Mouse (Mus musculus) ES-Bruce4 (cell line): Measurements from ENCODE around the gene Gm20538. TPM values are rescaled to one million over a fixed set of nuclear protein-coding genes. Genes with fewer than 3 reads are reported as not detected.

Experiments used
- H3K27ac ChIP-seq: 2 replicates; pipeline ENCODE4 v1.5.1; 2012; ENCODE audit warnings: low read length, inconsistent platforms; ENCODE audit not compliant: insufficient read depth
- H3K27me3 ChIP-seq: 2 replicates; pipeline ENCODE4 v1.6.1; 2012; ENCODE audit warnings: mild to moderate bottlenecking, low read length, inconsistent platforms; ENCODE audit not compliant: control insufficient read depth, poor library complexity, insufficient read depth, severe bottlenecking
- H3K36me3 ChIP-seq: 2 replicates; pipeline ENCODE4 v1.6.1; 2012; ENCODE audit warnings: inconsistent platforms, mild to moderate bottlenecking, low read length, moderate library complexity; ENCODE audit not compliant: control insufficient read depth, poor library complexity, insufficient read depth, severe bottlenecking
- H3K4me1 ChIP-seq: one replicate; pipeline ENCODE4 v1.8.1; 2011; ENCODE audit warnings: low read length; ENCODE audit not compliant: control insufficient read depth, insufficient read depth
- H3K4me3 ChIP-seq: 2 replicates; pipeline ENCODE4 v1.5.1; 2011; ENCODE audit warnings: low read depth, mild to moderate bottlenecking, low read length
- H3K9ac ChIP-seq: 2 replicates; pipeline ENCODE4 v1.6.1; 2012; ENCODE audit warnings: low read depth, mild to moderate bottlenecking, inconsistent platforms; ENCODE audit not compliant: poor library complexity, severe bottlenecking
- H3K9me3 ChIP-seq: replicated peaks from 2 replicates; pipeline ENCODE4 v1.6.1; 2012; ENCODE audit warnings: mild to moderate bottlenecking, low read length, inconsistent platforms; ENCODE audit not compliant: control insufficient read depth, poor library complexity, insufficient read depth, severe bottlenecking
- CTCF ChIP-seq: IDR thresholded peaks from one replicate; pipeline ENCODE4 v1.8.1; 2011; ENCODE audit warnings: low read depth, low read length
- EP300 ChIP-seq: IDR thresholded peaks from 2 replicates; pipeline ENCODE4 v1.6.1; 2011; ENCODE audit warnings: low read depth, low read length; ENCODE audit not compliant: insufficient read depth
- POLR2A ChIP-seq: IDR thresholded peaks from one replicate; pipeline ENCODE4 v1.8.1; 2011; ENCODE audit warnings: low read length; ENCODE audit not compliant: insufficient read depth
- polyA plus RNA-seq: library from polyadenylated mRNA; stranded (reverse); fragments of >200 nt; gene quantifications from 2 replicates; pipeline ENCODE4 v1.2.4, GENCODE M21; 2011; ENCODE audit warnings: low read depth; ENCODE audit not compliant: missing spikeins, insufficient read depth, insufficient read length

Gene Gm20538
- polyA plus RNA-seq, 1 experiment = not detected

DNA sequence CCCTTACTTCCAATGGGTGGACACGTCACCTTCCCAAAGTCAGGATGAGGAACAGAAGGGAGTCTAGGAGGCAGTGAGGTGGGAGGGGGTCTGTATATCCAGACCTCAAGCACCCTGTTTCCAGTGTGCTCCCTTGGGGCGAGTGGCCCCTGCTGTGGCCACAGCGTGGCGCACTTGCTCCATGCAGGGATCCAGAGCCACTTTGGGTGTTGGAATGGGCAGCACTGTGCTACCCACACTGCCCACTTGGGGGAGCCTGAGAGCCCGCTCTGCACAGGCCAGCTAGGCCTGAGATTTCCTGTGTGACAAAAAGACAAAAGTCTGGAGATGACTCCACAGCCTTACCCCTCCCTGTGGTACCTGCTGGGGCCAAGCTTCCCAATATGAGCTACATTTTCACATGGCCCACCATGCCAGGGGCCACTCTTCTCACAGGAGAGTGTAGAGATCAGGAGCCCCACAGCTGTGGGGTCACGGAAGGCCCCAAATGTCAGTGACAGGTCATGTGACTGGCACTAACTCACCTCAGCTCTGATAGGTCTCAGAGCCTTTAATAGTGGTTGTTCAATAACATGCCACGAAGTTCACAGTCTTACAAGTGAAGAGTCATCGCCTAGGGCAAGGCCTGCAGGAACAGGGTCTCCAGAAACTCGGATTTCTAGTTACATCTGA, 30.1 kb upstream of the Gm20538 start:
- Histone ChIP-seq H3K27me3 (no peaks in the 10 kb centered on the region), H3K9ac (no peak overlapping the region), H3K27ac (no peak overlapping the region), H3K4me3 (no peak overlapping the region), H3K9me3 (no peaks in the 10 kb centered on the region), H3K4me1 (no peaks in the 10 kb centered on the region), H3K36me3 (no peaks in the 10 kb centered on the region)
- no peak; the same call in 1 of the 2 replicates for TF ChIP-seq EP300
- TF ChIP-seq CTCF = peak; percentile 100

DNA sequence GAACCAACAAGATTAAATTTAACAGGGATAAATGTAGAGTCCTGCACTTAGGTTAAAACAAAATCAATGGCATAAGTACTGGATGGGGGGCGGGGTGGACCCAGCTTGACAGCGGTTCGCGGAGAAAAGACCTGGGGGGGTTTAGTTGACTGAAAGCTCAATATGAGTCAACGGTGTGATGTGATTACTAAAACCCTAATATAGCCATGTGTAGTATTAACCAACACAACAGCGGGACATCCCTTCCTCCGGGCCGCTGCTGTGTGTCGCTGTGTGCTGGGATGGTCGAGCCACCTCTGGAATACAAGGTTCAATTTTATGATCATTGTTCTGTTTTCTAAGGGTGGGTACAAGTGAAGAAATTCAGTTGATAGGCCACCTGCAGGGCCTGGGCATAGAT, 29.5 kb upstream of the Gm20538 start:
- no peaks in the 10 kb centered on the region for H3K27me3 ChIP-seq
- H3K4me3 ChIP-seq = no peak overlapping the region
- H3K9me3 ChIP-seq = no peaks in the 10 kb centered on the region
- no peak overlapping the region for H3K9ac ChIP-seq
- TF ChIP-seq CTCF = no peak
- TF ChIP-seq POLR2A = no peak
- TF ChIP-seq EP300 = no peak
- no peaks in the 10 kb centered on the region for H3K4me1 ChIP-seq
- H3K27ac ChIP-seq = no peak overlapping the region
- no peaks in the 10 kb centered on the region for H3K36me3 ChIP-seq

DNA sequence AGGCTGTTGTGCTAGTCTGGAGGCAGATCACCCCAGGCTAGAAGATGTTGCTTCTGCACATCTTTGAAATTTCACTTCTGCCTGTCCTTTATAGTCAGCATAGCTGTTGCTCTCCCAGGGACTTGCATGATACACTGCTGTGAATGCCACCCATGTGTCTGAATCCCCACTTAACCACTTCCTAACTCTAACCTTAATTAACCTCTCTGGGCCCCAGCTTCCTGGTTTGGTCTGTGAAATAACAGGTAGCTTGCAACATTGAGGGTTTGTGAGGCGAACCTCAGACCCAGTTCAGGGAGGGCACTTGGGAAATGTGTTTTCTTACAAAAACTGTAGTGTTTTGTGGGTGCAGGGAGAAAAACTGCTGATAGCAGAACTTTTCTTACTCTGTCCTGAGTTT, 25.4 kb upstream of the Gm20538 start:
- Histone ChIP-seq H3K9me3 (no peaks in the 10 kb centered on the region), H3K27ac (no peak overlapping the region), H3K4me1 (no peaks in the 10 kb centered on the region), H3K27me3 (no peaks in the 10 kb centered on the region), H3K36me3 (no peaks in the 10 kb centered on the region; the same call in 1 of the 2 replicates), H3K4me3 (no peak overlapping the region), H3K9ac (no peak overlapping the region)
- TF ChIP-seq CTCF (no peak), EP300 (no peak), POLR2A (no peak)

DNA sequence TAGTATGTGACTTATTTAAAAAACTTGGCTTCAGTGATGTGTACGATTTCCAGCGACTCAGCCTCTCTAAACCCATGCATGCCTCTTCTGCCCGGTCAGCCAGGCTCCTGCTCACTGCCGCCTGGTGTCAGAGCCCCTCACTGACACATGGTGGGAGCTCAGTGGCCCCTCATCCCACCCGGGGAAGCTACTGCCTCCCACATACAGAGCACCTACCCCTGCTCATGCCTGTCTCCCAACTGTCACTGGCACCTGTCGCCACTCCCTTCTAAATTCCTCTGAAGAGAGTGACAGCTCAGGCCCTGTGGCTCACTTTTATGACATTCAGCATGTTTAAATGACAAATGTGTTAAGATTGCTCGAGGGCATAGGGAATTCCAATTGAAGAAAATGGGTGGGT, 23.6 kb upstream of the Gm20538 start:
- no peak overlapping the region for H3K4me3 ChIP-seq
- no peak for TF ChIP-seq CTCF
- TF ChIP-seq EP300 = no peak
- TF ChIP-seq POLR2A = no peak
- no peaks in the 10 kb centered on the region for H3K4me1 ChIP-seq
- H3K9me3 ChIP-seq = no peaks in the 10 kb centered on the region
- H3K9ac ChIP-seq = no peak overlapping the region
- peaks cover 3% of the 10 kb centered on the region; the same call in 1 of the 2 replicates for H3K36me3 ChIP-seq
- H3K27ac ChIP-seq = no peak overlapping the region
- no peaks in the 10 kb centered on the region for H3K27me3 ChIP-seq

DNA sequence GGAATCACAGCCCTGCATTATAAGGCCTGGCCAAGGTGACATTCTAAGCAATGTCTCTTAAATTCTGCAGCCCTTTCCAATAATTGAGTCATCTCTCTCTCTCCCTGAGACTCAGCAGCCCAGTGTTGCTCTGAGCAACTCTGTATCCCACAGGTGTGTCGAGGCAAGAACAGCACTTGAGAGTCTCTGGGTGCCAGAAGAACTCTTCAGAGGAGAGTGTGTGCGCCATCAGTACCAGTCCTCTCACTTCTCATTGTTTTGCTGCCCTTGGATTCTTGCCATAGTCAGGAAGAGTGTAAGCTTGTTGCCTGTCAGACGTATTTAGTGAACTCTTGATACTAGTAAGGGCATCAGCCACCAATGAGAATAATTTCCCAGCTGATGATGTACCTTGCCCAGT, 15.1 kb upstream of the Gm20538 start:
- Histone ChIP-seq H3K27ac (no peak overlapping the region), H3K4me3 (no peak overlapping the region), H3K9ac (no peak overlapping the region), H3K27me3 (no peaks in the 10 kb centered on the region), H3K36me3 (peaks cover 32% of the 10 kb centered on the region), H3K9me3 (no peaks in the 10 kb centered on the region), H3K4me1 (no peaks in the 10 kb centered on the region)
- TF ChIP-seq POLR2A (no peak), EP300 (no peak)

DNA sequence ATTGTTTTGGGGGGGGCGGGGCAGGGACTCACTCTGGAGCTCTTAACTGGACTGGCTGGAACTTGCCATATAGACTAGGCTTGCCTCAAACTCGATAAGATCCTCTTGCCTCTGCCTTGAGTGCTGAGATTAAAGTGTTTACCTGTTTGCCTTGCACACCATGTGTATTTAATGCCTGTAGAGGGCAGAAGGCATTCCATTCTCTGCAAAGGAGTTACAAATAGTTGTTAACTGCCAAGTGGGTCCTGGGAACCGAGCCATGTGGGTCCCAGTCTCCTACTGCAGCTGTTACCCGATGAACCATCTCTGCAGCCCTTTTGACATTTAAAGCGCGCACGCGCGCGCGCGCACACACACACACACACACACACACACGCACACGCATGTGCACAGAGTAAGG, 11.4 kb upstream of the Gm20538 start:
- Histone ChIP-seq H3K27me3 (no peaks in the 10 kb centered on the region), H3K4me3 (no peak overlapping the region), H3K36me3 (peaks cover 19% of the 10 kb centered on the region), H3K9ac (no peak overlapping the region), H3K27ac (no peak overlapping the region), H3K9me3 (no peaks in the 10 kb centered on the region), H3K4me1 (no peaks in the 10 kb centered on the region)
- TF ChIP-seq CTCF = no peak
- no peak for TF ChIP-seq EP300
- no peak for TF ChIP-seq POLR2A
